Mouse (Mus musculus): ENCODE data around the gene Ccnyl1. TPM values are rescaled to one million over a fixed set of nuclear protein-coding genes. Genes with fewer than 3 reads are reported as not detected.

Gene Ccnyl1
- total RNA-seq, 2 experiments from 2014 or later: 12.9 to 14.8 TPM

DNA sequence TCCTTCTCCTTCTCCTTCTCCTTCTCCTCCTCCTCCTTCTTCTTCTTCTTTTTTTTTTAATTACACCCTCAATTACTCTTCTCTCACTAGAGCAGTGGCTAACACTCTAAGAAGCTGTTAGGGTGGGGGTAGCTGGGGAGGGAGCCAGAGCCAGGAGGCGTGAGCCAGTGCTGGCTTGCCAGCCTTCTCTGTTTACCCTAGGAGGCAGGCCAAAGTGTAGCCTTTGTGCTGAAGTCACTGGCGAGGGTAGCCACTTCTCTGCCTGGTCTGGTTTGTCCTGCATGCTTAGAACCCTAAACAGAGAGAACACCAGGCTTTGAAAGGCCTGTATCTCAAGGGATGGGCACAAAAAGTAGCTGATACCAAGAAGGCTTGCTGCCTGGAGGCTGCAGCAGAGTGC is 67.0 kb downstream of the Ccnyl1 start:
- no peak for DNase-seq (ENCODE audit: low spot score in 2 of 2)
- Histone ChIP-seq H3K4me3 (no peak overlapping the region), H3K27ac (no peak overlapping the region)
- TF ChIP-seq CTCF (conservative IDR thresholded peaks at IDR 0.05): no peak

DNA sequence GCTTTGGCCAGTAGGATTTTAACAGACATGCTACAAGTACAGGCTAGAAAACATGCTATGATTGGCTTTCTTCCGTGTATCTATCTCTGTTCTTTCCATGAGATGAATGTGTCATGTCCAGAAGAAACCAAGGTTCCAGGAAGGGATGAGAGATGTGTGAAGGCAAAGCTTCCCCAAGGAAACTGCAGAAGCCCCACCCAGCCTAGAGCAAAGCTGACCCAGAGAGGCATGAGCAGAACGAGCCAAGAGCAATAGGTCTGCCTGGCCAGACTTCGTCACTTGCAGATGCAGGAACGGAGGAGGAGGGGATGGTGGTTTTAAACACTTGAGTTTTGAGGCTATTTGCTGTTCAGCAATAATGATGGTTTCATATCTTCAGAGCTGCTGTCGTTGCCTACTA is 67.5 kb downstream of the Ccnyl1 start:
- H3K4me3 ChIP-seq: no peak overlapping the region
- no peak for DNase-seq (ENCODE audit: low spot score in 2 of 2)
- TF ChIP-seq CTCF (conservative IDR thresholded peaks at IDR 0.05): no peak
- H3K27ac ChIP-seq: no peak overlapping the region

DNA sequence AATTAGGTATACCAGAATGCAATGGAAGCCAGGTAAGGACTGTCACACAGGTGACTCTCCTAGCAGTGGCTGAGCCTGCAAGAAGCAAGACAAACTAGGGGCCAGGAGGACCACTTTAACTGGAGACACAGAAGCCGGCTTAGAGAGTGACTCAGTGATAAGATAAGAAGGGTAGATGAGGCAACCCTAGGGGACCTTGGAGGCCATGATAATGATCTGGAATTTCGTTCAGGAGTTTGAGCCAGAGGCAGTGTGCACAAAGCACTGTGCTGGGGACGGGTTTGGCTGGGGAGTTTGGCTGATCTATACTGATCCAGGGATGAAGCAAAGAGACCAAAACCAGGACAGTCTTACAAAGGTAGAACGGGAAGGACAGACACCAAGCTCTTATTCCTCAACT is 71.4 kb downstream of the Ccnyl1 start:
- no peak for DNase-seq (ENCODE audit: low spot score in 2 of 2)
- H3K4me3 ChIP-seq: no peak overlapping the region
- no peak overlapping the region for H3K27ac ChIP-seq
- no peak for TF ChIP-seq CTCF (conservative IDR thresholded peaks at IDR 0.05)

DNA sequence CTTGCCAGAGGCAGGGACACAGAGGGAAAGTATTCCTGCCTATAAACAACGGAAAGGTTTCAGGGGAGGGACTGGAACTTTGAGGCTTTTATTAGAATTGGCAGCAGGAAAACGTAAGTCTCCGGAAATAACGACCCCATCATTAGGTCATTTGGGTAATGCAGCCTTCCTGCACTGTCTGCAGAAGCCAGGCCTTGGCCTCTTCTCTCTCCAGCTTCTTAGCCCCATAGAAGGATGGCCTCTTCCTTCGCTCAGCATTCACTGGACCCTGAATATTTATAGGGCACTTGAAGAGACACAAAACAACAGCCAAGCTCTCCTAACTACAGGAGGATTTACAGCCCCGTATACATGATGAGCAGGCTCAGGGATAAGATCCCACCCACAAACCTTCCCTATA is 79.9 kb downstream of the Ccnyl1 start:
- DNase-seq (ENCODE audit: low spot score in 2 of 2): no peak

DNA sequence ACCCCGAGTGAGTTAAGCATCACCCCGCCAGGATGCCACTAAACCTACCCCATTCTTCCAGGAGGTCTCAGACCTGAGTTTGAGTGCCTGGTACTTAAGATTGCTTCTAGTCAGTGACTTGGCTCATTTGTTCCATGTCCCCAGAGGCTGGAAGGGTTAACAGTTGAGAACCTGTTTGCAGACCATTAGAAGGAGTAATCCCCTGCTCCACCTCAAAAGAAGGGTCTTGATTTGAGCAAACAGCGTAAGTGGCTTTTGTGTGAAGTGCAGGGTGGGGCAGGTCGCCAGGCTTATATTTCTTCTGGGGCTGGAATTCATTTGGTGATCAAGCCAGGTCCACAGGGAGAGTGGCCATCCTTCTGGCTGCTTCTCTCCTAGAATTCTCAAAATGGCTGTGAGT is 83.0 kb downstream of the Ccnyl1 start:
- Histone ChIP-seq H3K27ac (no peak overlapping the region), H3K4me3 (no peak overlapping the region)
- no peak for TF ChIP-seq CTCF (conservative IDR thresholded peaks at IDR 0.05)
- no peak for DNase-seq (ENCODE audit: low spot score in 2 of 2)

More for the DNA sequence above, 79.9 kb downstream of the Ccnyl1 start:
- Histone ChIP-seq H3K4me3 (no peak overlapping the region), H3K27ac (no peak overlapping the region)
- TF ChIP-seq CTCF (conservative IDR thresholded peaks at IDR 0.05): no peak

Other genes starting within 250 kb of the Ccnyl1 start
- 10 to 100 TPM; 54.3 to 55.9 TPM for gene Creb1, start 157.8 kb upstream of the Ccnyl1 start, total RNA-seq (2021)
- 10 to 100 TPM in 1 of 2 experiments, 1 to 10 TPM in 1; 8.0 to 12.2 TPM for gene Mettl21a, start 73.2 kb upstream of the Ccnyl1 start, total RNA-seq (2021)
- gene Fzd5, start 47.3 kb downstream of the Ccnyl1 start, total RNA-seq (2021): 1 to 10 TPM in 1 of 2 experiments, under 1 TPM in 1; 0.93 to 1.3 TPM